Mouse (Mus musculus): Measurements from ENCODE around the gene Enox1.

DNA sequence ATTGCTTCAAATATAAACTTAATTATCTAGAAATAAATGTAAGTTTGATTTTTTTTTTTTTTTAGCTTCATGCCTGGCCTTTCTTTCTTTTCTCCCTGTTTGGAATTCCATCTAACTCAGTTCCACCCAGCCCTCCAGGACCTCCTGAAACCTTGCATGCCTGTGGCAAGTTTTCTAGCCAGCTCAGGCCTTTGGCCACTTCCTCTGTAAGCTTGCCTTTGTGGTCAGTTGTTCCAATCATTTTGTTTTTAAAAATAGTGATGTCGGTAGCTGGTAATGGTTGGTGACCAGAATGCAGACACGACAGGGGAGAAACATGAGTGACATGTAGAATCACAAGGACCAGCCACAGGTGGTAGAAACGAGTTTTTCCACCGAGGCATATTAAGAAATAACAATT lies 307.4 kb downstream of the Enox1 start:
- no peak for TF ChIP-seq CTCF (IDR thresholded peaks at IDR 0.05; ENCODE audit: extremely low read depth, insufficient read length, insufficient replicate concordance, low read depth, low read length)
- no peak for TF ChIP-seq POLR2A (IDR thresholded peaks at IDR 0.05; ENCODE audit: low read depth, low read length)
